Mouse (Mus musculus) testis, postnatal 14 days (tissue): ENCODE measurements around the gene Tmem216.
"Not testable (repeated sequence)": the region's sequence is repeated elsewhere in the genome, so short reads cannot be mapped to it uniquely, and the experiment has no call there.

ENCODE experiments used
- DNase-seq: peaks from one replicate; pipeline ENCODE4 v3.0.0; 2021; ENCODE audit warnings: low spot score

Gene Tmem216

DNA sequence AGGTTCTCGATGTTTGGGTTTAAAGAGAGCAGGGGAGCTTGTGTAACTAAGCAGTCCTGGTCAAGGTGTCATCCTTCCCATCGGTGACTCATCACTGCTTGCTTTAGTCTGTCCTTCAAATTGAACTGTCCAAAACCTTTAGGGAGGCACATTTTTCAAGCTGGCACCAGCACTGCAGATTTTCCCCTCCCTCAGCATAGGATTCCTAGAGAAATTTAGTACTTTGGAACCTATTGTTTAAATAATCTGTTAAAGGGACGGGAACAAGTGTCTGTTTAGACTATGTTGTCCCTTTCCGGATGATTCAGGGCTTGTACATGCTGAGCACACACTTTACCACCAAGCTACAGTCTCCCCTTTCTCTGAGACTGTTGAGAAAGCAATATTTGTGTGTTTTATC lies 9.2 kb upstream of the Tmem216 start:
- no peak for DNase-seq

DNA sequence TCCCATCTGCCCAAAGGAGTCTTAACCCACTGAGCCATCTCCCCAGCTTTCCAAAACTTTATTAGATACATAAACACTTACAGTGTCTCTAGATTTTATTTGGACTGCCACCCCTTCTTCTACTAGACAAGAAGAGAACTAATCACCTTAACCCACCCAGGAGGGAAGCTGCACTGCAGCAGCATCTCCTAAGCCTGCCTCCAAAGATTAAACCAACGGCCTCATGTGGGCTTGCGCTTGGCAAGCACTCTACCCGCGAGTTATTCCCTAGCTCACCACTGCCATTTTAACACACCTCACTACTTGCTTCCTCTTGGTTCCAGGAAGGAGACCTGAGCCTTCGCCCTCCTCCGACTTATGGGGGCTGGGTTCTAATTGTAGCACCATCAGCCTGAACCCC lies 8.2 kb upstream of the Tmem216 start:
- DNase-seq = no peak

- DNase-seq = no peak
These were observed 6.3 kb upstream of the Tmem216 start for GRCm38 (mm10) chr19:10562351-10562750.

DNA sequence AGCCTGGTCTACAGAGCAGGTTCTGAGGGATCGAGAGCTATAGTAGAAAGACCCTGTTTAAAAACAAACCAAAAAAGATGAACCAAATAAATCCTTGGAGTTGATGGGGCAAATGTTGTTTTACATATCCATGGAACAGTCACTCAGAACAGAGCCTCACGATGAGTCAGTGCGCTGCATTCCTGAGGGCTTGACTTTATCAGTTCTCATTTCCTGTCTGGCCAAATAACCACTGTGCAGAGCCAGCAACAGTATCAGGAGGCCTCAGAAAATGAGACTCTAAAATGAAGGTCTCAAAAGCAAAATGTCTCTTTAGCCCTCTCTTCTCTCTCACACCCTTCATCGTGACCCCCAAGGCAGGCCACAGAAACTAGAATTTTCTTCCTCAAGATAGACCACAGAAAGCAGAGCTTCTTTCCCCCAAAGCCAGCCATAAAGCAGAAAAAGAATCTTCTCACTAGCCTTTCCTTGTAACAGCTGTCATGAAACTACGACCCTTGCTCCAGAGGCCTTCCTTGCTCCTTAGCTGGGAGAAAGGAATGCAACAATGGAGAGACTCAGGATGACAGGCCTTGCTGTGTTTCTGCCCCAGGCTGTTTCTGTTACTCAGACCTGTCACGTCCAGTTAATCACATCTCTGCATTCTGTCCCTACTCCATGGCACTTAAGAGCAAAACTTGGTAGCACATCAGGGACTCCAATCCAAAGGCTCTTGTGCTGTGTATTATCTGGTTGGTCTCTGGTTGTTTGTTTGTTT lies 5.7 kb upstream of the Tmem216 start:
- no peak for DNase-seq

GRCm38 (mm10) chr19:10560108-10560507 lies 4.1 kb upstream of the Tmem216 start:
- no peak for DNase-seq

- DNase-seq = not testable (repeated sequence)
These were observed 1.9 kb upstream of the Tmem216 start for GRCm38 (mm10) chr19:10557837-10558375.

GRCm38 (mm10) chr19:10557430-10557829 lies 1.4 kb upstream of the Tmem216 start:
- no peak for DNase-seq

- DNase-seq = no peak
These were observed 963 bp upstream of the Tmem216 start for GRCm38 (mm10) chr19:10557001-10557400.

DNA sequence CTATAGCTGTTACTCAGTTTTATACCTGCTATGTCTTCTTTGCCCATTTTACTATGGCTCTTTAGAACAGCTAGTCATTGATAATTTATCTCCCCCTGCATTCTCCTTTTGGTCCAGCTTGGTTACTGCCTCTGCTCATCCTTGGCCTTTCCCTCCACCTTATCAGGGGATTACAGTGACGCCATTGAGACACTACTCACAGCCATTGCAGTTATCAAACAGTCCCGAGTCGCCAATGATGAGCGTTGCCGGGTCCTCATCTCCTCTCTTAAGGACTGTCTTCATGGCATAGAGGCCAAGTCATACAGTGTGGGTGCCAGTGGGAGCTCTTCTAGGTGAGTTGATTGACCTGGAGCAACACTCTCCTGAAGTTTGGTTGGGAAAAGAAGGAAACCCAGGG lies 16.6 kb downstream of the Tmem216 start:
- DNase-seq = no peak

GRCm38 (mm10) chr19:10530082-10530481 lies 26.0 kb downstream of the Tmem216 start:
- no peak for DNase-seq

DNA sequence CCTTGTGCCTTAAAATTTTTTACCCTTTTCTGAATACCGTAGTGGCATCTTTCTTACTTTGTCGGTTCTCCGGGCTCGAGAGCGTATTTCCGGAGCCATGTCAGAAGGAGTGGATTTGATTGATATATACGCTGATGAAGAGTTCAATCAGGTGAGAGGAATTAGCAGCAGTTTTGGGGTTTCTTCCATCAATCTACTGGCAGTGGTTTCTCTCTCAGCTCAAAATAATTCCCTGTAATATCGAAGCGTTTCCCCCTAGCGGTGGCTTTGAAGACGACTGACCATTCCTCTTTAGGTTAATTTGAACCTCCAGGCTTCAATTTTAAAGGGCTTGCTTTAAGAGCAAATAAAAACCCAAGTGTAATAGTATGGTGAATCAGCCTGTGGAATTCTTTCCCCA lies 30.1 kb downstream of the Tmem216 start, which contains the start of gene Sdhaf2:
TSS of gene Sdhaf2 (minus strand) at position 233 of the 400 bp plus-strand sequence.
- DNase-seq = no peak

- peak; percentile 93 for DNase-seq
These were observed 30.7 kb downstream of the Tmem216 start, which contains the start of gene Cpsf7 for GRCm38 (mm10) chr19:10525106-10525901. TSS of gene Cpsf7 (plus strand) at chr19:10525266.

DNA sequence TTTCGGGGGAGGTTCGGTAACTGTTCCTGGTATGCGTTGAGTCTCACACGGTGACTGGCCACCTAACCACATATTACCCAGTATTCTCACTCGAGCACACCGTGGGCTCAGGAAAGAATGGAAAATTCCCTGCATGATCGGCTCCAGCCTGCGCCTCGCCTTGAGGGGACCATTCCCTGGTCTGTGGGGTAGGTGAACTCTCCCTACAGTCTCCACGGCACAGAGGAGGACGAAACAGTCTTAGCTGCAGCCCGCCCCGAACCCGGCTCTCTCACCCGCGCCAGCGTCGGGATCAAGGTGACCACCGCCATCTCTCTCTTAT lies 31.3 kb downstream of the Tmem216 start:
- DNase-seq = no peak

DNA sequence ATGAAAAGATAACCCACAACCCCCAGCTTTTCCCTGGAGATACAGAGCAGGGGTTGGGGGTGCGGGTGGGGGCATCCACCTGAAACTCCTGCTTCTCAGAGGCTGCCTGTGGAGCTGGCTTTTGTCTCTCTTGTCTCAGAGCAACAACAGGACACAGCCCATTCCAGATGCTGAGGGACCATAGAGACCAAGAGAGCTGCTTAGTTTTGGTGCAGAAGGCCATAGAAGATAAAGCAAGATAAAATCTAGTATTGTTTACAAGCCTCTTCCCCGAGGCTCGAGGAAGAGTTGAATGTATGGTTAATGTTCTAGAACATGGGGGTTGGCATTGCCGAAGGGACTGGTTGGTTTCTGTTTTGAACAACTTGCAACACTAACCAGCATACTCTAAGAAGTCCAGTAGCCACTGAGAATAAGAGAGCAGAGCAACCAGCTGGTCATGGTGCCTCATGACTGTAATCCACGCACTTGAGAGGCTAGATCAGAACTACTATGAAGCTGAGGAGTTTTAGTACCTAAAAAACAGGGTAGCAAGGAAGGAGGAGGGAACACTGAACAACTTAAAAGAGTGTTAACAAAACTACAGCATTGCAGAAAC lies 32.5 kb downstream of the Tmem216 start:
- no peak for DNase-seq

DNA sequence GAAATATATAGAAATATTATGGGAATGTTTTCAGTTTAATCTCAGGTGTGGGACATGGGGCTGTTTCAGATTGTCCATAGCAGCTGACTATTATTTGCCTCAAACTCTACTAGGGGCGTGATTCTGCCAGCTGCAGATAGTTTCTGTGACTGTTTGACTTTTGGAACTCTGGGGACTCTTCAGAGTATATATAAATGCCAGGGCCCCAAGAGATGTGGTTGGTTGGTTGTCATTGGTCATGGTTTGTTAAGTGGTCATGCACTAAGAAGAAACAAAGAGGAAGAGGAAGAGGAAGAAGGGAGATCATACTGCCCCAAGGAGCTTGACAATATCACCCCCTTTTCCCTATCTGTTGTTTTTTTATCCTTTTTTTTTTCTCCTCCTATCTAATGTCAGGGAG lies 34.1 kb downstream of the Tmem216 start:
- no peak for DNase-seq

DNA sequence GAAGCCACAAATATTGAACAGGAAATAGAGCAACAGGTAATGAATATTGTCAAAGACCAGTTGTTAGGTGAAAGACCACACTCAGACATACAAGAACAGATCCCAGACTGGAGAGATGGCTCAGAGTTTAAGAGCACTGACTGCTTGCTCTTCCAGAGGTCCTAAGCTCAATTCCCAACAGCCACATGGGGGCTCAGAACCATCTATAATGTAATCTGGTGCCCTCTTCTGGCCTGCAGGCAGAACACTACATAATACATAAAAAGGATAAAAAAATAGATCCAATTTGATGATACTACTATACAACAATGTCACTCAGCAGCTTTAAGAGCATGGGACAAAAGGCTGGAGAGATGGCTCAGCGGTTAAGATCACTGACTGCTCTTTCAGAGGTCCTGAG lies 35.7 kb downstream of the Tmem216 start:
- DNase-seq = no peak

DNA sequence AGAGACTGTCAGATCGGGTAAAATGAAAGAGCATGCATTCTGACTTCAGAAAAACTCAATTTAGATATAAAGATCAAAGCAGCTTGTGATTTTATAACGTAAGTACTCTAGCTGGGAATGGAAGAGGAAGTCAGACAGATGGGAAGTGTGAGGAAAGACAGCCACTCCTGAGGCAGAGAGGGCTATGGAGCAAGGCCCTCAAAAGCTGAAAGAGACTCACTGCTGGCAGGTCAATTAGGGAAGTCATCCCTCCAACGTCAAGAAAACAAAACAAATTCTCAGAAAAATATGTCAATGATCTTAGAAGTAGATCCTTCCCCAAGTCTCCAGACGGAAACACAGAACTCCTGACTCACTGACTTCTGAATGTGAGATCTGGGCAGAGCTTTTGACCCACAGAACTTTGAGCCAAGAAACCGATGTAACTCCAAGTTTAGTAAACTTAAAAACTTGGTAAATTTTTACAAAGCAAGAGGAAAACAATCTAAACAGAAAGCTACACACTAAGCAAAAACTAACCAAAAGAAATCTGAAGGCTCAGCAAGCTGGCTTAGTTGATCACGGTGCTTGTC lies 45.2 kb downstream of the Tmem216 start:
- no peak for DNase-seq

DNA sequence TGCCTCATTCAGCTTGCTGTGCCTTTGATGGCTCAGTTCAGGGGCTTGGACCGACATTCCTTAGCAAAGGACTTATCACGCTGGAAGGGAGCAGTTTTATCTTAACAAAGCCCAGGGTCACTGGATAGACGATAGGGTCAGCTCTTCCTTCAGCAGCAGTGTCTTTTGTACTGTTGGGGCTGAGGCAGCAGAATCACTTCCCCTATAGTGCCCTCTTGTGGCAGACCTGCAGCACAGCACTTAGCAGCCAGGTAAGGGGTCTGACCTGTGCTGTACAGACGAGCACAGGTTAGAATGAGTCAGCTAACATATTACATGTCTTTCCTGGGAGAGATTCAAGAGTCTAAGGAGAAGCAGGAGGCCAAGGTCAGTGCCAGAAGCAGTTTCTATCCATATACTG lies 53.5 kb downstream of the Tmem216 start:
- DNase-seq = no peak

GRCm38 (mm10) chr19:10500581-10500980 lies 55.5 kb downstream of the Tmem216 start:
- no peak for DNase-seq

DNA sequence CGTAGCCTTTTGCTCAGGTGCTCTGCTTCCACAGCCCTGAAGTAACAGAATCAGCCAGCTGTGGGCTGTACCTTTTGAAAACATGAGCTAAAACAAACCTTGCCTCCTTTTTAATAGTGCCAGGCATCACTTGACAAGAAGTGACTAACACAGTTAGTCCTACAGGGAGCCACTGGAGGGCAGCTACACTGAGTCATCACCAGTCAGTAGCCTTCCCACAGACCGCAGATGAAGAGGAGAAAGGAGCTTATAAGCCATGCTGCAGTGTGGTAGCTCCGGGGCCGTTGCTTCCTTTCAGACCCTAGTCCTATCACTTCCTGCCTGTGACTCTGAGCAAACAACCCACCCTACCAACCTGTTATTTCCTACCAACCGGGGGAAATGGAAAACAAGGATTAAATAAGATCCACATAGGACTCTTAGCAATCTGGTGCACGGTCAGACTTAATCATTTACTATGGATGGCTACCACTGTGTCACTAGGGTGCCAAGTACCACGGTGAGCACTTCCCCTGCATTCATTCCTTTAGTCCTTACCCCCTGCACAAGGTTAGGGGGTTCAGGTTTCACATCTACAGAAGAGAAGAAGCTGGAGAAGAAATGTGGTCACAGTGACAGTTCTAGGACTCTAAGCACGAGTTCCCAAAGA lies 58.4 kb downstream of the Tmem216 start:
- DNase-seq = no peak

- no peak for DNase-seq
These were observed 59.1 kb downstream of the Tmem216 start for GRCm38 (mm10) chr19:10496976-10497375.

DNA sequence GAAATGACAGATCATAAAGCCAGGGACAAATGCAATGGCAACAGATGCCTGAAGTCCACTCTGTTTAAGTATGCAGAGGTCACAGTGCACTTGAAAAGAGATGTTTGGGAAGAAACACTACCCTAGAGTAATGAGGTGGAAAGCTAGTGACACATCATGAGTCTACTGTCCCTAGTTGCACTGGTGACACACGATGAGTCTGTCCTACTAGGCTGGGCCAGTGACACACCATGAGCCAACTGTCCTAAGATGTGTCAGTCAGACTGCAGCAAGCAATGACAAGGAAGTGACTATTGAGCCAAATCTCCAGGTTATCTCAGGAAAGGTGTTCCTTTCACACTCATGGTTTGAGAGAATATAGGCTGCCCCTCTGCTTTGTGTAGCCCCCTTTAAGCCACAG lies 60.4 kb downstream of the Tmem216 start:
- DNase-seq = no peak
